Mouse (Mus musculus) liver, embryonic 14.5 days (tissue): ENCODE results near the gene Vps50.
"Not testable (repeated sequence)": the region's sequence is repeated elsewhere in the genome, so short reads cannot be mapped to it uniquely, and the experiment has no call there.

ENCODE experiments used
- CTCF ChIP-seq: IDR thresholded peaks from 2 replicates; pipeline ENCODE4 v1.5.1; 2016; ENCODE audit warnings: antibody characterized with exemption, low read depth, control low read depth
- EP300 ChIP-seq: IDR thresholded peaks from 2 replicates; pipeline ENCODE4 v1.6.1; 2016; ENCODE audit warnings: antibody characterized with exemption, low read depth

DNA sequence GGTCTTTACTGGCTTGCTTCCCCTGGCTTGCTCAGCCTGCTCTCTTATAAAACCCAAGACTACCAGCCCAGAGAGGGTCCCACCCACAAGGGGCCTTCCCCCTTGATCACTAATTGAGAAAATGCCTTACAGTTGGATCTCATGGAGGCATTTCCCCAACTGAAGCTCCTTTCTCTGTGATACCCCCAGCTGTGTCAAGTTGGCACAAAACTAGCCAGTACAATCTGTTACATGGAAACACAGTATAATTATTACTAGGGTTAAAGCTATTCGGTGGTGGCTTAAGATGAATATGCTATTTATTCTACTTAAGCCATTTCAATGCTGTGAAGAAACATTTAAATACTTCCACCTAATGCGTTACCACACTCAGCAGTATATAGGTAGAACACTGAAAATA is 10.0 kb downstream of the Vps50 start:
- not testable (repeated sequence) for TF ChIP-seq CTCF, EP300
